Mouse (Mus musculus) testis, adult 2 months (tissue): Measurements from ENCODE around the gene Pcnx2. TPM values are rescaled to one million over a fixed set of nuclear protein-coding genes. Genes with fewer than 3 reads are reported as not detected.

Source experiments
- H3K27ac ChIP-seq: fragments of 200-500 bp; 2 replicates; pipeline ENCODE4 v1.5.1; 2012; ENCODE audit warnings: low read depth, low read length; ENCODE audit not compliant: control insufficient read depth, insufficient read depth
- H3K27me3 ChIP-seq: fragments of 200-500 bp; 2 replicates; pipeline ENCODE4 v1.6.1; 2012; ENCODE audit warnings: mild to moderate bottlenecking, low read length, moderate library complexity; ENCODE audit not compliant: control insufficient read depth, insufficient read depth
- H3K36me3 ChIP-seq: fragments of 200-500 bp; 2 replicates; pipeline ENCODE4 v1.6.1; 2012; ENCODE audit warnings: mild to moderate bottlenecking, low read length; ENCODE audit not compliant: control insufficient read depth, insufficient read depth
- H3K4me1 ChIP-seq: fragments of 200-500 bp; 2 replicates; pipeline ENCODE4 v1.6.1; 2012; ENCODE audit warnings: low read length; ENCODE audit not compliant: control insufficient read depth, insufficient read depth
- H3K4me3 ChIP-seq: fragments of 200-500 bp; 2 replicates; pipeline ENCODE4 v1.5.1; 2012; ENCODE audit warnings: low read depth, mild to moderate bottlenecking, low read length, moderate library complexity, mixed read lengths; ENCODE audit not compliant: control insufficient read depth
- CTCF ChIP-seq: fragments of 200-500 bp; IDR thresholded peaks from 2 replicates; pipeline ENCODE4 v1.5.1; 2012; ENCODE audit warnings: low read depth, mild to moderate bottlenecking, inconsistent platforms, low read length, moderate library complexity; ENCODE audit not compliant: control insufficient read depth, insufficient read depth, insufficient replicate concordance
- POLR2A ChIP-seq: fragments of 200-500 bp; IDR thresholded peaks from 2 replicates; pipeline ENCODE4 v1.6.1; 2012; ENCODE audit warnings: low read depth, mild to moderate bottlenecking, inconsistent platforms, low read length, moderate library complexity; ENCODE audit not compliant: control insufficient read depth
- polyA plus RNA-seq: library from polyadenylated mRNA; depleted of rRNA; stranded (reverse); fragments of >200 nt; gene quantifications from 2 replicates; pipeline ENCODE4 v1.2.3, GENCODE M21; 2012; rRNA removed

Gene Pcnx2
- polyA plus RNA-seq, 1 experiment = 8.4 TPM

DNA sequence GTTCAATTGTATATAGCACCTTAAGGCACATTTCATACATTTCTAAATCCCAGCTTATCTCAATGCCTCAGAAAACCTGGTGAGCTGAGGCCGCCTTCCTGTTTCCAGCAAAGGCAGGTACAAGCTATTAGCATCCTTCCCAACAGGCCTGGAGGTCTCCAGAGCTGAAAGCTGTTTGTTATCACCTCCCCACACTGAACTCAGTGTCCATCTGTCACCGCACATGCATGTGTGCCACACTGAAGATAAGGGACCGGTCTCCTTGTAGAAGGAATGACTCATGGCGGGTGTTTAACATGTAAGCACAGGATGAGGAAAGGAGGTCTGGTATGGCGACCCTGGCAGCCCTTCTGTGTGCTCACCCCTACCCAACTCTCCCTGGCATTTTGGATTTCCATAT is 186.6 kb downstream of the Pcnx2 start:
- Histone ChIP-seq H3K4me1 (no peaks in the 10 kb centered on the region), H3K36me3 (no peaks in the 10 kb centered on the region), H3K4me3 (no peak overlapping the region), H3K27ac (no peak overlapping the region), H3K27me3 (no peaks in the 10 kb centered on the region)
- TF ChIP-seq CTCF = no peak
- TF ChIP-seq POLR2A = no peak

DNA sequence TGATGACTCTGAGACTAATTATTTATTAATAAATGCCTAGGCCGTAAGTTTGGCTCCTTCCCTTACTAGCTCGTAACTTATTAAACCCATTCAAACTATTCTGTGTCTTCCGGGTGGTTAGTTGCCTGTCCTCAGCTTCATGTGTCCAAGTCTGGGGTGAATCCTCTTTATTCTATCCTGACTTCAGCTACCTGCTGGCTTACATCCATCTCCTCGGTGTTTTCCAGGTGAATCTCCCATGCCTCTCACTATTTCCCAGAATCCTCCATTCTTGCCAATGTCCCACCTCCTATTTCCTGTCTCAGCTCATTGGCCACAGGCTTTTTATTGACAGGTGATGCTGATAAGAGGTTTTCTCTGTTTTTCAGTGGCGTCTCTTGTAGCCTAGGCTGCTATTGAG is 188.9 kb downstream of the Pcnx2 start:
- no peaks in the 10 kb centered on the region for H3K36me3 ChIP-seq
- TF ChIP-seq CTCF (no peak), POLR2A (no peak)
- no peak overlapping the region for H3K4me3 ChIP-seq
- no peak overlapping the region for H3K27ac ChIP-seq
- no peaks in the 10 kb centered on the region for H3K4me1 ChIP-seq
- H3K27me3 ChIP-seq = no peaks in the 10 kb centered on the region

DNA sequence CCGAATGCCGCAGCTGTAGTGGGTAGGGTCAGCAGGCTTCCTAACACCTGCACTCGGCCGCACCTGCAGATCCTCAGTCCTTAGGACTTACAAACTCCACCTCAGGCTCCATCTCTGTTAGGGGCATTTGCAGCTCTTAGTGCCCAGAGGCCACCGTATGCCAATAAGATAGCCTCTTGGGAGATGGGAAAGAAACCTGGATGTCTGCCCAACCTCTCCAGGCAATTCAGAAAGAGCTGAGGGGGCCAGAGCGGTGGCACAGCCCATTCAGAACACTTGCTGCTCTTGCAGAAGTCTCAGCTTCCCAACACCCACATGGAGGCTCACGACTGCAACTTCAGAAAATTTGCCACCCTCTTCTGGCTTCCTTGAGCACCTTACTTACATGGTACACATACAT is 192.3 kb downstream of the Pcnx2 start:
- H3K27me3 ChIP-seq = no peaks in the 10 kb centered on the region
- no peak overlapping the region for H3K4me3 ChIP-seq
- H3K36me3 ChIP-seq = no peaks in the 10 kb centered on the region
- H3K4me1 ChIP-seq = no peaks in the 10 kb centered on the region
- no peak overlapping the region for H3K27ac ChIP-seq
- TF ChIP-seq POLR2A = no peak
- no peak for TF ChIP-seq CTCF

DNA sequence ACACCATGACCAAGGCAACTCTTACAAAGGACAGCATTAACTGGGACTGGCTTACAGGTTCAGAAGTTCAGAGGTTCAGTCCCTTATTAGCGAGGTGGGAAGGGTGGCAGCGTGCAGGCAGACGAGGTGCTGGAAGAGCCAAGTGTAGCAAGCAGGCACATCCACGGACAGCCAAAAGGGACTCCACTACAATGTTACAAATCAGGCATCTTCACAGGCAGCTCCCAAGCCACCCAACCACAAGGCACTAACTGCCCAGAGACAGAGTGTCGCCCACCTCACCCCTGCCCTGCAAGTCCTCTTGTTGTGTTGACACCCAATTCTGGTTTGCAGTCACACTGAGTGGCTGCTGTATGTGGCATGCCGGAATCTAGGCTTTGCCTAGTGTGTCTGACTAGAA is 193.7 kb downstream of the Pcnx2 start:
- H3K4me1 ChIP-seq = no peaks in the 10 kb centered on the region
- TF ChIP-seq POLR2A (no peak), CTCF (no peak)
- no peak overlapping the region for H3K27ac ChIP-seq
- H3K27me3 ChIP-seq = no peaks in the 10 kb centered on the region
- H3K4me3 ChIP-seq = no peak overlapping the region
- no peaks in the 10 kb centered on the region for H3K36me3 ChIP-seq

DNA sequence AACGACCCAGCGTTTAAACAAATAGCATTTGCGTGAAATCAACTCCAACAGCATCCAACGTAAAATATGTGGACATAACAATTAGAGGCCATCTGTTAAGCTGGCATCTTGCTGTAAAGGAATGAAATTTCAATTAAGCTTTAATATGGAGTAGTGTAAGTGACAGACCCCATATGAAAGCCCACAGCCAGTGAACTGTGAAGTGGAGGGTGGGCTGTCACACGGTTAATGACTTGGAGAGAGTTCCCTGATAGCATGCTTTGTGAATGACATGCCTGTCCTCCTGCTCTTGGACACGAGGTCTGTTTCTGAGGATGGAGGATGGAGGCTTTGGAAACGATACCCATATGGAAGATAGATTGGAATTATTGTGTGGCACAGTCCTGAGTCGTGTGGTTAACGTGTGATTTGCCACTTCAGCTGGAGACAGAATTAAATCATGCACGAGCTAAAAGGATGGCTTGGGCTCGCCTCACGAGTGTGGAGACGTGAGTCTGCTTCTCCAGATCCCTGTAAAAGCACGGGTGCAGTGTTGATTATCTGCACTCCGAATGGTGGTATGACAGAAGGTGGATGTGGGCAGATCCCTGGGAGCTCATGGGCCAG is 195.1 kb downstream of the Pcnx2 start:
- H3K27ac ChIP-seq = no peak overlapping the region
- H3K4me1 ChIP-seq = no peaks in the 10 kb centered on the region
- TF ChIP-seq CTCF = no peak
- no peak for TF ChIP-seq POLR2A
- no peaks in the 10 kb centered on the region for H3K27me3 ChIP-seq
- H3K4me3 ChIP-seq = no peak overlapping the region
- H3K36me3 ChIP-seq = no peaks in the 10 kb centered on the region

Other genes with a start within 250 kb of the Pcnx2 start
- gene Map10, start 228.5 kb downstream of the Pcnx2 start, polyA plus RNA-seq = 14.0 and 15.0 TPM in 2 replicates
- gene Ntpcr, start 168.4 kb downstream of the Pcnx2 start, polyA plus RNA-seq = 95.4 and 112 TPM in 2 replicates
- 3.2 and 3.3 TPM in 2 replicates for gene Map3k21, start 12.1 kb upstream of the Pcnx2 start, polyA plus RNA-seq
- gene Kcnk1, start 96.9 kb upstream of the Pcnx2 start, polyA plus RNA-seq = 3.0 and 6.9 TPM in 2 replicates